Mouse (Mus musculus) testis, adult 2 months (tissue): ENCODE measurements around the gene Vwa1.

Source experiments
- CTCF ChIP-seq: fragments of 200-500 bp; IDR thresholded peaks from 2 replicates; pipeline ENCODE4 v1.5.1; 2012; ENCODE audit warnings: low read depth, mild to moderate bottlenecking, inconsistent platforms, low read length, moderate library complexity; ENCODE audit not compliant: control insufficient read depth, insufficient read depth, insufficient replicate concordance
- POLR2A ChIP-seq: fragments of 200-500 bp; IDR thresholded peaks from 2 replicates; pipeline ENCODE4 v1.6.1; 2012; ENCODE audit warnings: low read depth, mild to moderate bottlenecking, inconsistent platforms, low read length, moderate library complexity; ENCODE audit not compliant: control insufficient read depth

DNA sequence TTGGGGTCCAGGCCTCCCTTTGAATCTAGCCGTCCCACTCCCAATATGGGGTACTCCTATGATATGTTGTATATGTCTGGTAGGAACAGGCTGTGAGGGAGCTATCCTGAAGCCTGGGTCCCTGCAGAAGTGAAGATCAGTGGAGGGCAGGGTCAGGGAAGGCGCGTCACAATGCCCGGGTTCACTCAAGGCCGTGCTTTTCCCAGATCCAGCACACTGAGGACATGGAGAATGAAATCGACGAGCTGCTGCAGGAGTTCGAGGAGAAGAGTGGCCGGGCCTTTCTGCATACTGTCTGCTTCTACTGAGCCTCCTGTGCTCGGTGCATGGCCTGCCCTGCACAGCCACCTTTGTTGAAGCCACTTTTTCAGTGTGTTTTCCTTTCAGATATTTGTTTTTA is 41.2 kb downstream of the Vwa1 start:
- TF ChIP-seq CTCF: no peak
- TF ChIP-seq POLR2A: peak; percentile 44; the same call in 1 of the 2 replicates
